Mouse (Mus musculus) erythroblast, embryonic 14.5 days (primary cell): ENCODE results near the gene Gpr107.

Experiments
- GATA1 ChIP-seq: IDR thresholded peaks from 2 replicates; pipeline ENCODE4 v1.6.1; 2012; ENCODE audit warnings: low read length, inconsistent platforms, mixed read lengths
- TAL1 ChIP-seq: IDR thresholded peaks from 3 replicates; pipeline ENCODE4 v1.6.1; 2012; ENCODE audit warnings: low read length, inconsistent platforms, mixed read lengths

- no peak for TF ChIP-seq GATA1
- no peak for TF ChIP-seq TAL1
Observed at GRCm38 (mm10) chr2:31244216-31244615, 92.1 kb downstream of the Gpr107 start.
